Mouse (Mus musculus) fibroblast of lung, adult 2 months (primary cell): ENCODE measurements at regions not wholly inside any gene's neighbourhood (a gene's known extent, or its start where the extent isn't known, plus 50 kb on each side); places are given as distances from the start of the nearest gene placed in this dataset.
A peak's percentile ranks its signal among the peaks of the same experiment; 100 is the strongest.
"Not testable (repeated sequence)": the region's sequence is repeated elsewhere in the genome, so short reads cannot be mapped to it uniquely, and the experiment has no call there.

ENCODE experiments used
- DNase-seq: peaks from one replicate; pipeline ENCODE4 v3.0.0-alpha.2; 2011; ENCODE audit warnings: low read depth

DNA sequence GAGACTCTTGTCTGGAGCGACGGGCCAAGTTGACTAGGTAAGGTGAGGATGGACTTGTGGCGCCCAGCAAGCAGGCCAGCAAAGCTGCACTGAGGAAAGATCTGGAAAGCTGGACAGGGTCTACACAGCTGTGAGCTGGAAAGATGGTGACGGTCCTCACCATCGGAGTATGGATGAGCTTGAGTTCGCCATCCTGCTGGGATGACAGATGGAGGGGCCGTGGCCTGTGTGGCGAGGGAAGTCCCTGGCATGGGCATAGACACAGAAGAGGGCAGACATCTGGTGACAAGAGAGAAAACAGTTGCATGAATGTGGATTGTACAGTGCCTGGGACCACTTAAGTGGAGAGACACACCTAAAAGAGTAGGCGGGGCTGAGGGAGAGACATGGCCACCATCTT, 57.6 kb downstream of the Tmem270 start:
- no peak for DNase-seq

DNA sequence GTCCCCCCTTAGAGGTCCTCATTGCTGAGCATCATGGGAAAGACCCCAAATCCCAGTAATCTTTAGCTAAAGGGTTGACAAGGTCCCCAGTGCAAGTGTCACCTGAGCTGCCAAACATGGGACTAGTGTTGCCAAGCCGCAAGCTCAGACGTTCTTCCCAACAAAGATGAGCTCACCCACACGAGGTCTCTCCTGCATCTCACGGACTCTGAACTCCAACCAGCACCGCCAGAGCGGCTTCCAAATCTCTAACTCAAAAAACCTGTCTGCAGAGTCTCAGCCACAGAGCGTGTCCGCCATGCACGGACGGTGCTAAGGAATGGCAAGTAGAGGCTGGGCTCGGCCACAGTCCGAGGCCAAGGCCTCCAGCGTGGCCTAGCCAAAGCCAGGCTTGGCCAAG, 58.0 kb downstream of the Tmem270 start:
- DNase-seq, result peak; percentile 58

DNA sequence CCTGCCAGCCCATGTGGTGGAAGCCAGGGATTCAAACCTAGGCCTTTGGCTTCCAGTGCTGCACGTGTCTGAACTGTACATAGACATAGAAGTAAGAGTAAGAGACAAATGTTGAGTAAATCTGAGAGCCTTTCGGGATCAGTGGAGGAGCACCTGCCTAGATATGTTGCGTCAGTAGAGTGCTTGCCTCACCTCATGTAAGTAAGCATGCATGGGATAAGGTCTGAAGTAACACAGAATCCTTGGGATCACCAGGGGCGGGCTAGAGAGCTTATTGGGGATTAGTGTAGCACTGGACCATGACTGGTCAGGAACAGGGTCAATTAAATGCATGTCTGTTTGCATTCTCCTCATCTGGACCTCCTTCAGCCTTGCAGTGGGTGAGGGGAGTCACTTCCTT, 61.1 kb downstream of the Tmem270 start:
- DNase-seq, result no peak

DNA sequence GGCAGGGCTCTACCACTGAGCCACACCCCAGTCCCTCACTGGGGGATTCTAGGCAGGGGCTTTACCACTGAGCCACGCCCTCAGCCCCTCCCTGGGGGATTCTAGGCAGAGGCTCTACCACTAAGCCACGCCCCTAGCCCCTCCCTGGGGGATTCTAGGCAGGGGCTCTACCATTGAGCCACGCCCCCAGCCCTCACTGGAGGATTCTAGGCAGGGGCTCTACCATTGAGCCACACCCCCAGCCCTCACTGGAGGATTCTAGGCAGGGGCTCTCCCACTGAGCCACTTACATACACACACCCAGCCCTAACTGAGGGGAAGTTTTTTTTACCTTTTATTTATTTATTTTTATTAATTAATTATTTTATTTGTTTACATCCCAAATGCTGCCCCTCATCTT, 62.3 kb downstream of the Tmem270 start:
- not testable (repeated sequence) for DNase-seq

DNA sequence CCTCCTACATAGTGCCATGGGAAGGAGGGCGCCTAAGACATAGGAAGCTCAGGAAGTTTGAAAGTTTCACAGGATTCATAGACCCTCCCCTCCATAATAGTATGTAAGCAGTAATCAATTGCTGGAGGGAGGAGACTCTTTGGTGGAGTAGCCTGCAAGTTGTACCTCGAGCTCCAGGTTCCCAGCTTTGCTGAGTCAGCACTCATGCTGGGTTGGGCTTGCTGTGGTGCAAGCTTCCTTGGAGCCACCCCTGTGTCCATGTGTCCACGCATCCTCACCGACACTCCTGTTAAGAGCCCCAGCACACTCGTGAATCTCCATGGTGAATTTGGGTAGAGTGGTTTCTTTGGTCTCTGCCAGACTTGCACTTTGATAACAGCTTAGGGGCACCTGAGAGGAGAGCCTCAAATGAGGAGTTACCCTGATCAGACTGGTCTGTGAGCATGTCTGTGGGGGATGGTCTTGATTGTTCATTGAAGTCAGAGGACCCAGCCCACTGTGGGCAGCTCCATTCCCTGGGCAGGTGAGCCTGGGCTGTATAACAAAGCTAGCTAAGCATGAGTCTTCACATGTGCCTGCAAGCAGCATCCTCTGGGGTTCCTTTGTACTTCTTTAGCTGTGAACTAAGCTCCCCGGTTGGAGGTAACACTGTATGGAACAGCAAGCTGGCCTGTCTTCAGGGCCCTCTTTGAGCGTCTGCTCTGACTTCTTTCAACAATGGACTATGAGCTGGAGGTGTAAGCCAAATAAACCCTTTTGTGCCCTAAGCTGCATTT, 65.1 kb downstream of the Tmem270 start:
- DNase-seq, result no peak

DNA sequence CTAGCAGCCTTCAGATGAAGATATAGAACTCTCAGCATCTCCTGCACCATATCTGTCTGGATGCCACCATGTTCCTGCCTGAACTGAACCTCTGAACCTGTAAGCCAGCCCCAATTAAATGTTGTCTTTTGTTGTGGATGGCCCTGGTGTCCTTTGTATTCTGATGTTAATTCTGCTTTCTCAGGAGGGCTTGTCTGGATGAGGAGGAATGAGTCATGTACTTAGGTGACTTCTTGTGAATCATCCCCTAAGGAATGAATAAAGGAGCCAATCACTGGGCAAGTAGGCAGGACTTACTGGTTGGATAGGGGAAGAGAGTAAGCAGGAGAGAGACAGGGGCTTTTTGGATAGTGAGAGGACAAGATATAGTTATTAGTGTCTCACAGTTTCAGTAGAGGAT, 70.0 kb downstream of the Tmem270 start:
- DNase-seq, result no peak

DNA sequence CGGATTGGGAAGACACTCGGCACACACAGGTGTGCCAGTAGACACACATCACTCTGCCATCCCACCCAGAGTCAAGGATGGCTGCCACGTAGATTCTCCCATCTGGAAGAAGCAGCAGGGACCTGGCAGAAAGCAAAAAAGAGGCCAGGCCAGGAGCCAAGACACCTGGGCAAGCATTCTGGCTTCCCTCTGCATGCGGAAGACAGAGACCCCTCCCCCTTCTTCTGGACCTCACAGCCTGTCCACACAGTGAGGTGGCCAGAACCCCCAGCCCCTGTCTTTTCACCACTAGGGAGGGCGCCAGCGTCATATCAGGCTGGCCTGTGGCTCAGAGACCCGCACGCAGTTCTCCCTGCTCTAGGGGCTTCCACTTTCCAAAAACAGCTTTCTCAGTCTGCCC, 73.6 kb downstream of the Tmem270 start:
- no peak for DNase-seq

DNA sequence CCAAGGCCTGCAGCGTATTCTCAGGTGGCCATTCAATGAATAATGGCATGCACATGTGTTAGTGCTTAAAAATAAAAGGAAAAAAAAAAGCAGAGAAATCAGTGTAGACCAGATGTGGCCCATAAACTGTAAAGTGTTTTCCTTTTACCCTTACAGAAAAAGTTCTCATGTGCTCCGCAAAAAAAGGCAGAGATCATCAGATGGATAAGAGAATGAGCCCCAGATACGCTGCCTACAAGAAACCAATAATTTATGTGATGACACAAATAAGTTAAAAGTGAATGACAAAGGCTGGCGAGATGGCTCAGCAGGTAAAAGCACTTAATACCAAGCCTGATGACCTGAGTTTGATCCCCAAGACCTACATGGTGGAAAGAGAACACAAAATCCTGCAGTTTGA, 70.5 kb upstream of the Eln start:
- DNase-seq, result no peak

DNA sequence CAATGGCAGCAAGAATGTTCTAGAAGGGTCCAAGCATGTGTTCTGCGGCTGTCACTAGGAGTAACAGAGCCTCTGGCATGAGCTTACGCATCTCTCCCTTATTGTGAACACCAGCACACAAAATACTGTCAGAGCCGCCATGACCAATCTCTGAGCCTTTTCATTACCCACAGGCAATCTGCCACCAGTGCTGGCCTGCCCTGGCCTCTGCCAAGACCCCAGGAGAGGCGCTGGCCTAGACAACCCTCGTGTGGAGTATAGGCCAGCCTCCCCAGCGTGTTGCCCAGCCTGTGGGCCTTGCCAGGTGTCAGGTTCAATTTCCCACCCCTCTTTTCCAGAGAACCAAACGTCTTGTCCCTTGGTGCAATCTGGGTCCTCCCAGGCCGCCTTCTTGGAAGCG, 62.0 kb upstream of the Eln start:
- DNase-seq, result no peak

DNA sequence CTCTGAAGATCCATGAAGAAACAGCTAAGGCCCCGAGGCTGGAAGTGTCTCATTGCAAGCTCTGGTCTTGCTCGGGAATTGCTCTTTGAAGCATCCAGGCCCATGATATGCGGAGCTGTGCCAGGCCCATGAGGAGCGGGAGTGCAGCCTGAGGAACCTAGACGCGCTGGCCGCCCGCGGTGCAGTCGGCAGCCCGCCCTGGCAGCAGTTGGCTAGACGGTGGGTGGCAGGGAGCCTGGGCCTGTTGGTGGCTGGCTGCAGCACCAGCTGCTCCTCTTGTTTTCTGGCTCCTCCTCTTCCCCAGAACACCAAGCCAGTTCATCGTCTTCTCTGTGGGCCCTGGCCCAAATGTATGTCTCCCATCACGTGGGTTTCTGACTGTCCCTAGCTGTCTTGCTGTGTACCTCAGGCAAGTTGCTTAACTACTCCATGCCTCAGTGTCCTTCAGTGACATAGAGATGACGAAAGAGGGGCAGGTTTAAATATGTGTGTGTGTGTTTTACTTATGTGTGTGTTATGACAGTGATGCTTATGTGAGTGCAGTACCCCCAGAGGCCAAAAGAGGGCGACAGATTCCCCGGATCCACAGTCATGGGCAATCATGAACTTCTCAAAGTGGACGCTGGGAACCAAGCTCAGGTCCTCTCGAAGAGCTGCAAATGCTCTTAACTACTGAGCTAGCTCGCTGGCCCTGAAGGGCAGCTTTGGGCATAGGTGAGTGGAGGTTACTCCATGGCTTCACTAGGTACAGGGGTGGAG, 57.3 kb upstream of the Eln start:
- no peak for DNase-seq

DNA sequence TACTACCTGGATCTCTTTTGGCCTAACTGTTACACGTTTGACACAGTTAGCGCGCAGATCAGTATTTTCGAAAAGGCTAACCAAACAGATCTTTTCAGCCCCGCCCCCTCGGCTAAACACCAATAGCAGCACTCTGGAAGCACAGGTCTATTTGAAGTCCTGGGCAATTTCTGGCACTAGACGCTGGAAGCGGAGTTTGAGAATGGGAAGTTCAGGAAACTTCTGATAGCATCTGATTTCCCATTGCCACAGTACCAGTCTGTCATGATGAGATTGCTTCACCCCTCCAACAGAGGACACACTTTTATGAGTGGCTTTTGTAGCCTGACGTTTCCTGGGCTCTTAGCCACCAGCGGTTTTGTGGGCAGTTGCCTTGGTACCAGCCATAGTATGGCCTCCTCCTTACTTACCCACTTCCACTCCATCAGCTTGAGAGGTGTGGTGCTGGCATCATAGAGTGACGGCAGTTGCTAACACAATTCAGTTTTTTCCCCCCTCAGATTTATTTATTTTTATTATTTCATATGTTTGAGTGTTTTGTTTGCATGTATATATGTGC, 55.1 kb upstream of the Eln start:
- DNase-seq, result no peak

DNA sequence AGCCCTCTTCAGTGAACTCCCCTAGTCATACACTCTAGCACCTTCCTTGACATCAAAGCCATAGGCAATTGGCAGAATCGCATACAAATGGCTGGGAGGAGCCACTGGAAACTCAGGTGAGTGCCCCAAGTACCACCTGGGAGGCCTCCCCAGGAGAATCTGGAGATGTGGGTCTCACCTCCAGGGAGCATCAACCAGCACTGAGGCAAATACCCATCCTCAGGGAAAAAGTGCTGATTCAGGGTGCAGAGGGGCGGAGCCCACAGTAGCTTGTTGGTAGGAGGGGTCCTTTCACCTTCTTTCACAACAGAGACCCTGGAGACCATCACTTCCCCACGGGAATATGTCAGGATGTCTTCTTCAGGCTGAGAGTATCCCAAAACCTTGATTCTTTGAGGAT, 53.4 kb upstream of the Eln start:
- no peak for DNase-seq

DNA sequence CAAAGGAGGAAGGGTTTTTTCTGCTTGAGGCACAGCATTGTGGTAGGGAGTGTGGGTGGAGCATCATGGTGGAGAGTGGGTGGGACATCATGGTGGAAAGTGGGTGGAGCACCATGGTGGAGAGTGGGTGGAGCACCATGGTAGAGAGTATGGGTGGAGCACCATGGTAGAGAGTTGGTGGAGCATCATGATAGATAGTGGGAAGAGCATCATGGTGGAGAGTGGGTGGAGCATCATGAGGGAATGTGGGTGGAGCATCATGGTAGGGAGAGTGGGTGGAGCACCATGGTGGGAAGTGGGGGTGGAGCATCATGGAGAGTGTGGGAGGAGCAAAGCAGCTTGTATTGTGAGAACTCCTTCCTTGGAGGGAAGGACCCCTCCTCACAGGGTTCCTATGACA, 52.8 kb upstream of the Eln start:
- DNase-seq, result no peak

DNA sequence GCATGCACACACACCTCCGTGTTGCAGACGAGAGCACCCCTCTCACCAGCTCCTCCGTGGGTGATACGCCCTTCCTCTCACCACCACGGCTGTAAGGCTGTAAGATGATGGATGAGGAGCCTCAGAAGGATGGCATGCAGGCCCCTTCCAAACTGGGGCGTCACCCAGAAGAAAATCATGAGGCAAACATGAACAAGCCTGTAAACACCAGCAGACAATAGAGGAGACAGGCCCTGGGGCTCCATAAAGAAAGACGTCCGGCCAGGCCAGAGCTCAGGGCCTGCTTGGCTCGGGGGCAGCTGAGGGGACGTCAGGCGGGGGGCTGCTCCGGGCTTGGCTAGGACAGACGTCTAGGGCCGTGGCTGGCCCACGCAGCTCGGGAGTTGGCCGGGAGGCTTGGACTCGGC, 50.6 kb upstream of the Eln start:
- no peak for DNase-seq
